In the genomic region with DNA sequence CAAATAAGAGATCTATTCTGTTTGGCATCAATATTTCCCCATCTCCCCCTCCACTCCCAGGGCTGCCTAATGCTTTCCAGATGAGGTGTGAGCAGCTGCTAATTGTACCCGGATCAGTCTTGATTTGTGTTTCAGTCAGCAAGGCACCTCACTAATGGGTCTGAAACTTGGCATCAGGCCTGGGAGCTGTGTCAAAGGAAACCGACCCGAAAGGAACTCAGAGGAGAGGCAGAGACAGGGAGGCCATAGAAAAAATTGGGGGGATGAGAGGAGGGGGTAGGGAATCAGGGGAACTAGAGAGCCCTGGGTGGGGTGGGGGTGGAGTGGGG, we compare ENCODE assay signal across 8 mouse cellular contexts. TPM values are rescaled to one million over a fixed set of nuclear protein-coding genes. Genes with fewer than 3 reads are reported as not detected.
DNase-seq lines count a peak whose midpoint lies in the region; ATAC-seq lines count a peak whose summit lies in the region.

No protein-coding gene starts in this region.

- ATAC-seq in neural tube, embryonic 13.5 days (ENCODE audit: low read depth), result peak; percentile 91

- H3K27me3 ChIP-seq in neural tube, embryonic 13.5 days, result no peaks in the 10 kb centered on the region

- DNase-seq in right cerebral cortex, postnatal 4 days, result peak; percentile 47
- no peak for DNase-seq in right cerebral cortex, adult 2 months (ENCODE audit: low spot score in 2 of 2)
- DNase-seq in forelimb bud, embryonic 11.5 days (ENCODE audit: low read depth, low spot score), result peak; percentile 91
- DNase-seq in kidney, postnatal 14 days, result peak; percentile 27
- DNase-seq in frontal cortex, postnatal 25 days (ENCODE audit: low spot score in 2 of 2), result no peak
- no peak for DNase-seq in layer of hippocampus, postnatal 25 days (ENCODE audit: extremely low spot score in 1 of 2, low spot score in 1 of 2)
- DNase-seq in natural killer cell, adult 2 months (ENCODE audit: low spot score in 2 of 2), result no peak

- no peaks in the 10 kb centered on the region for H3K9me3 ChIP-seq in neural tube, embryonic 13.5 days

- no peaks in the 10 kb centered on the region for H3K36me3 ChIP-seq in neural tube, embryonic 13.5 days

- peaks cover 24% of the 10 kb centered on the region for H3K4me1 ChIP-seq in neural tube, embryonic 13.5 days (replicated peaks)

- H3K9ac ChIP-seq in neural tube, embryonic 13.5 days, result peak overlapping the region; percentile 17; the same call in 1 of the 2 replicates

- H3K4me3 ChIP-seq in neural tube, embryonic 13.5 days, result no peak overlapping the region

- peak overlapping the region; percentile 79 for H3K27ac ChIP-seq in neural tube, embryonic 13.5 days (replicated peaks)

- H3K4me2 ChIP-seq in neural tube, embryonic 13.5 days, result no peak overlapping the region

- WGBS in neural tube, embryonic 13.5 days, result 10% methylated on average over 3 of the region's 3 CpGs

RNA-seq across cellular contexts. Expression of a gene that starts 57.1 kb away (rescaled TPM):
- polyA plus RNA-seq in neural tube, embryonic 13.5 days (2015; fragmentation: Nextera tagmentation; extraction: Ambion mirVana), result 11.5 and 14.4 TPM in 2 replicates
- total RNA-seq in layer of hippocampus, postnatal 25 days (2021), result 10 to 100 TPM in 1 of 2 experiments, 1 to 10 TPM in 1; 9.9 to 10.3 TPM

Comparison
In these comparisons a context has a peak if more than half of its experiments do, and no peak if none do; other contexts are left out.
1. DNase-seq: peak in right cerebral cortex, postnatal 4 days (single experiment), forelimb bud, embryonic 11.5 days (single experiment) and kidney, postnatal 14 days (single experiment); none in right cerebral cortex, adult 2 months (0 of 2), frontal cortex, postnatal 25 days (0 of 2), layer of hippocampus, postnatal 25 days (0 of 2) and natural killer cell, adult 2 months (0 of 2).